Mouse (Mus musculus) forebrain, embryonic 14.5 days (tissue): ENCODE measurements around the gene Rpl10-ps3. TPM values are rescaled to one million over a fixed set of nuclear protein-coding genes. Genes with fewer than 3 reads are reported as not detected.

Experiments used
- ATAC-seq: fragments of 200-750 bp; cut with Nextera tagmentation; 2 replicates; pipeline ENCODE4 v1.8.0; 2017; ENCODE audit warnings: mild to moderate bottlenecking, moderate library complexity
- DNase-seq: peaks from one replicate; pipeline ENCODE4 v3.0.0-alpha.2; 2015; ENCODE audit warnings: low spot score
- H3K27ac ChIP-seq: fragments of 300-500 bp; sonication (generic); 2 replicates; pipeline ENCODE4 v1.5.1; 2014; ENCODE audit warnings: low read depth, mild to moderate bottlenecking, control low read depth, low read length, moderate library complexity
- H3K27me3 ChIP-seq: fragments of 300-500 bp; sonication (generic); replicated peaks from 2 replicates; pipeline ENCODE4 v1.6.1; 2014; ENCODE audit warnings: low read length, control low read depth, mixed read lengths; ENCODE audit not compliant: control insufficient read depth, insufficient read depth
- H3K36me3 ChIP-seq: fragments of 300-500 bp; sonication (generic); 2 replicates; pipeline ENCODE4 v1.6.1; 2014; ENCODE audit warnings: low read length, control low read depth; ENCODE audit not compliant: control insufficient read depth, insufficient read depth
- H3K4me1 ChIP-seq: fragments of 300-500 bp; sonication (generic); 2 replicates; pipeline ENCODE4 v1.6.1; 2014; ENCODE audit warnings: antibody characterized with exemption, low read length, control low read depth; ENCODE audit not compliant: control insufficient read depth, insufficient read depth
- H3K4me2 ChIP-seq: fragments of 300-500 bp; sonication (generic); 2 replicates; pipeline ENCODE4 v1.6.1; 2014; ENCODE audit warnings: mild to moderate bottlenecking, control low read depth, low read length
- H3K4me3 ChIP-seq: fragments of 300-500 bp; sonication (generic); 2 replicates; pipeline ENCODE4 v1.5.1; 2014; ENCODE audit warnings: low read depth, low read length, control low read depth
- H3K9ac ChIP-seq: fragments of 300-500 bp; sonication (generic); 2 replicates; pipeline ENCODE4 v1.6.1; 2014; ENCODE audit warnings: mild to moderate bottlenecking, low read length, control low read depth, moderate library complexity
- H3K9me3 ChIP-seq: fragments of 300-500 bp; sonication (generic); replicated peaks from 2 replicates; pipeline ENCODE4 v1.6.1; 2016; ENCODE audit warnings: low read length, control low read depth, mixed read lengths; ENCODE audit not compliant: control insufficient read depth
- WGBS: fragments of 180-500 bp; shearing (Covaris S2); extraction: QIAGEN DNeasy Blood & Tissue Kit; methylation state at CpG from one replicate; pipeline ENCODE4 v1.1.7; 2014; 5-methylcytosine and 5-hydroxymethylcytosine counted together
- polyA plus RNA-seq: library from polyadenylated mRNA; unstranded; fragments of >200 nt; fragmentation: Nextera tagmentation; extraction: Ambion mirVana; gene quantifications from 2 replicates; pipeline ENCODE4 v1.2.1, GENCODE M21; 2014

Gene Rpl10-ps3
- polyA plus RNA-seq, 1 experiment from 2014 or later = 189 TPM

DNA sequence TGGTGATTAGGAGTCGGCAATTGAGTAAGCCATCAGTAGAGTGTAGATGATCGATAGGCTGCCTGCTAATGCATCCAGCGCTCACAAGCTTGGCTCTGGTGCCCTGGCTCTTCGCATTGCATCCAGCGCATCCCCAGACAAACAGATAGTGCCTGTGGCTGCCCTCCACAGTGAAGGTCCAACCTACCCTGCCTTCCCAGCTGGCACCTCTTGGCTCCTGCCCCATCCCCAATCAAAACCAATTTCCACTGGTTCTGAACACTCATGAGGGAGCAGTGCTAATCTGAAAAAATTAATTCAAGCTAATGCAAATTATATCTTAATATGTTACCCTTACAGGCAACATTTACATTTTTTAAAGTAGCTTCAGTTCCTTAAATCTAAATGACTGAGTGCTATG, 25.3 kb downstream of the Rpl10-ps3 start:
- ATAC-seq (no peak), DNase-seq (no peak)
- no peak overlapping the region for H3K9ac ChIP-seq
- no peak overlapping the region for H3K27ac ChIP-seq
- no peak overlapping the region for H3K4me3 ChIP-seq
- H3K9me3 ChIP-seq = no peaks in the 10 kb centered on the region
- H3K36me3 ChIP-seq = no peaks in the 10 kb centered on the region
- H3K4me2 ChIP-seq = no peak overlapping the region
- H3K27me3 ChIP-seq = no peaks in the 10 kb centered on the region
- H3K4me1 ChIP-seq = no peaks in the 10 kb centered on the region
- 97% methylated on average over 5 of the region's 5 CpGs for WGBS

DNA sequence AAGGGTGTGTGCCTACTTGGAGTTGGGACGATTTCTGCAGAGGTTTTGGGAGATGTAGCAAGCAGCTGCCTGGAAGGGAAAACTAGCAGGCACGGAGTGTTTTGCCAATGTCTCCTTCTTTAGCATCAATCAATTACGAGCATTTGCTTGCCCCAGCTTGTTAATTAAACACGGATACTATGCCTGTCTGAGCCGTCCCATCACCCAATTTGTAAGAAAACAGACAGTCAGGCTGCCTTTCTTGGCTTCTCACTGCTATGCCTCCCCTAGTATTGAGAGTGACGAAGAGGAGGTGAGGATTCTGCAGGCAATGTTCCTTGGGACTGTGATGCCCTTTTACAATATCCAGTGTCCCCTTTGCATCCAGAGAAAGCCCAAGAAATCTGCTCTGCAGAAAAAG, 27.5 kb downstream of the Rpl10-ps3 start:
- Histone ChIP-seq H3K4me3 (no peak overlapping the region), H3K27ac (no peak overlapping the region), H3K4me2 (no peak overlapping the region), H3K27me3 (no peaks in the 10 kb centered on the region), H3K9ac (no peak overlapping the region), H3K9me3 (no peaks in the 10 kb centered on the region), H3K36me3 (no peaks in the 10 kb centered on the region), H3K4me1 (no peaks in the 10 kb centered on the region)
- WGBS = 46% methylated on average over 6 of the region's 6 CpGs
- no peak for ATAC-seq
- DNase-seq = peak; percentile 42

DNA sequence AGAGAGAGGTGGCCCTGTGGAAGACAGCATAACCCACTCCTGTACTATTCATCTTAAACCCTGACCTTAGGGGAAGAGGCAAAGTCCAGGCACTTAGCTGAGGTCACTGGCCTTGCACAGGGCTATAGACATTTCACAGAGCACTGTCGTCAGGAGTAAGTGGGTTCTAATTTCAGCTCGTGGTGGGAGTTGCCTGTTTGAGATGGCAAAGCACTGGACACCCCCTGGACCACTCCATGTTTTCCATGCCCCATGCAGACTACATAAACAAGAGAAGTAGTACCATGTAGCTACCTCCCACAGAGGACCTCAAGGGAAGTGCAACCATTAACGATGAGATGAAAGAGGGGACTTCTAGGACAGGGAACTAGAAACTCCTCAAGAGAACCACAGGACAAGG, 29.1 kb downstream of the Rpl10-ps3 start:
- DNase-seq (no peak), ATAC-seq (no peak)
- H3K9me3 ChIP-seq = no peaks in the 10 kb centered on the region
- no peak overlapping the region for H3K4me3 ChIP-seq
- no peak overlapping the region for H3K27ac ChIP-seq
- H3K4me2 ChIP-seq = no peak overlapping the region
- H3K36me3 ChIP-seq = no peaks in the 10 kb centered on the region
- 57% methylated on average over 3 of the region's 3 CpGs for WGBS
- peaks cover 5% of the 10 kb centered on the region; the same call in 1 of the 2 replicates for H3K4me1 ChIP-seq
- no peak overlapping the region for H3K9ac ChIP-seq
- H3K27me3 ChIP-seq = no peaks in the 10 kb centered on the region

DNA sequence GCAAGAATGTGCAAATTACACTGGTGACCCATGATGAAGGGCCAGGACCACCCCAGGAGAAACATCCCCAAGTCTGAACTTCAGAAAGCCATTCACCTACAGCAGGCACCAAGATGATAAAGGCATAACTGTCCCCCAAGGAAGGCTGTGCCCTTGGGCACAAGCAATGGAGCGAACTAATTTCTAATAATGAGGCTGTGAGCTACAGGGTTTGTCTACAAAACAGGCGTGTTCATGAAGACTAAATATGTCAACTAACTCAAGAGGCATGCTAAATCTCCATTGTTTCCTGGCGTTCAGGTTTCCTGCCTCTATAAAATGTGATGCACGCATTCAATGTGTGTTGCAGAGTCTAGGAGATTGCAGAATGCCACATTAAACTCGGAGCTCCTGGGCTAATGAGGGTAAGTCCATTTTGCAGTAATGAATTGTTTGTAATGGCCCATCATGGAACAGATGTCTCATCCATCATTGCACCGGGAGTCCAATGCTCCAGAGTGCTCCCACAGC, 33.7 kb downstream of the Rpl10-ps3 start:
- no peak for ATAC-seq
- no peaks in the 10 kb centered on the region for H3K36me3 ChIP-seq
- H3K27ac ChIP-seq = no peak overlapping the region
- H3K4me2 ChIP-seq = no peak overlapping the region
- no peak overlapping the region for H3K4me3 ChIP-seq
- no peak for DNase-seq
- no peaks in the 10 kb centered on the region for H3K27me3 ChIP-seq
- peaks cover 7% of the 10 kb centered on the region for H3K4me1 ChIP-seq
- H3K9ac ChIP-seq = no peak overlapping the region
- 42% methylated on average over 6 of the region's 6 CpGs for WGBS
- H3K9me3 ChIP-seq = no peaks in the 10 kb centered on the region

DNA sequence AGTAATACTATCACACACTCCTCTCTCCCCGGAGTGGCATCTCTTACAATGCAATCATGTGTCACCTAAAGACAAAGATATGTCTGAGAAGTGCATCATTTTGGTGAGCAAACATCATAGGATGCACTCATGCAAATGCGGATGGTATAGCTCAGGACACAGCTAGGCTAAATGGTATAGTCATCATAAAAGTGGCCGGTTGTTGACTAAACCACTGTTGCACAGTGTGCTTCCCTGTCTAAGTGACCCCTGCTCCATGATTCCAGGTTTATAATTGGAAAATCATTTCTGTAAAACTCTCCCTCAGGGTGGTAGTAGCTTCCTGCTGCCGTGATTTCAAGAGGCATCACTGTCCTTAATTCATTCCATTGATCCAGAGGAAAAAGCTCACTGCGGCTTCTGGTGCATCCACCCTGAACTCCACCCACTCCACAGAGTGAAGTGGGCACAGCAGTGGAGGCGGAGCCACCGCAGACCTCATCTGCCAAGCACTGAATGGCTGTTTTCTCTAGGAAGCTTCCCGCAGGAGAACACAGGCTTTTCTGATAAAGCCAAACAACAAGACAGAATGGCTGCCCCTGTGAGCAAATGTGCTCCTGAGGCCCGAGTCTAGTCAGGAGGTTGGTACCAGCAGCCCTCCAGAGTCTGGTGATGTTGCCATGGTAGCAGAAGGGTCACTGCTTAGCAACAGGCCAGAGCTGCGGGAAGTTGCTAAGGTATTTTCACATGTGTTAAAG, 38.9 kb downstream of the Rpl10-ps3 start:
- Histone ChIP-seq H3K27me3 (no peaks in the 10 kb centered on the region), H3K9me3 (no peaks in the 10 kb centered on the region), H3K4me3 (no peak overlapping the region), H3K9ac (no peak overlapping the region), H3K27ac (peak overlapping the region; percentile 72), H3K36me3 (no peaks in the 10 kb centered on the region), H3K4me1 (peaks cover 10% of the 10 kb centered on the region), H3K4me2 (peak overlapping the region; percentile 12; the same call in 1 of the 2 replicates)
- WGBS = 51% methylated on average over 10 of the region's 10 CpGs
- peak; percentile 78 for DNase-seq
- ATAC-seq = peak; percentile 85

DNA sequence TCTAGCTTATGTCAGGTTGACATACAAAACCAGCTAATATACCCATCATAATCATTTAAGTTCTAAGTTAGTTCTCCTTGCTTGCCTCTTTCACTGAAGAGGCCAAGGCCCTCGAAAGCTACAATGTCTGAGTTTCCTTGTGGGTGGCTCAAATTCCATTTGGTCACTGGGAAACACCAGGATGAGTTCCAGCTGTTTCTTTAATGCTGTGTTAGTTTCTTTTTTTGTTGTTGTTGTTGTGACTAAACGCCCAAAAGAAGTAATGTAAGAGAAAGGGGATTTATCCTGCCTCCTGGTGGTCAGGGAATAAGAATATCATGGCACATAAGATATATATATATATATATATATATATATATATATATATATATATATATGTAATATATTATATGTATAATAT, 39.7 kb downstream of the Rpl10-ps3 start:
- DNase-seq = no peak
- no peak for ATAC-seq
- WGBS = 72% methylated on average over 2 of the region's 2 CpGs
- H3K4me2 ChIP-seq = no peak overlapping the region
- peaks cover 10% of the 10 kb centered on the region for H3K4me1 ChIP-seq
- H3K27ac ChIP-seq = no peak overlapping the region
- H3K9ac ChIP-seq = no peak overlapping the region
- no peaks in the 10 kb centered on the region for H3K9me3 ChIP-seq
- H3K4me3 ChIP-seq = no peak overlapping the region
- H3K27me3 ChIP-seq = no peaks in the 10 kb centered on the region
- no peaks in the 10 kb centered on the region for H3K36me3 ChIP-seq

DNA sequence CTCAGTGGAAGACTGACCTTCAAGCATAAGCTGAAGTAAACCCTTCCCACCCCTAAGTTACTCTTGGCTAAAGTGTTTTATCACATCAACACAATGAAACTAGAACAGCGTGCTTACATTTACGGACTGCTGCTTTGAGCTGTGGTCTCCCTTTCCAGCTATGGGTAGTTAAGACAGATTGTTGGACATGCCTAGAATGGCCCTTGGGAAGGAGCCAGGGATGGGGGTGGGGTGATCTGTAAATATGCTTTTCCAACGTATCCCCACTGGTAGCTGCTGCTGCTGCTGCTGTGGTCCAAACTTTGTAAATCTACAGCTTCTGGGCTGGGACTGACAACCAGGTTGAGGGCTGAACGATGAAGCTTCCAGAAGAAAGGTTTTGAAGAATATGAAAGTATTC, 40.8 kb downstream of the Rpl10-ps3 start:
- no peak for DNase-seq

DNA sequence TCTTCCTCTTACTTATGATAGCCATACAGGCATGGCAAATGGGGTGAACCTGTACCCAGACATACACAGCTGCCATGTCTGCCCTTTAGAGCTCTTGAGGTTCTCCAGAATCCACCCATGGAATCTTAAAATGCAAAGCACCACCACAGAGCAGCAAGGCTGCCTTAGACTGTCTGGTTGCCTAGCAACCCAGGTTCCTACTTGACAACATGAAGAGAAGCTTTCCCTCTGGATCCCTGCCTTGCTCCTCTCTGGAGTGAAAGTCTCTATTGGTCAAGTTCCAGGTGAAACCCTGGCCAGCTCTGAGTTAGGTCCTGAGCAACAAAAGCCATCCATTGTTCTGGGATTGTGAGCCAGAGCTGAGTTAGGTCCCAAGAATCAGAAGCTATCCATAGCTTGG, 43.0 kb downstream of the Rpl10-ps3 start:
- peaks cover 10% of the 10 kb centered on the region for H3K4me1 ChIP-seq
- no peak overlapping the region for H3K4me2 ChIP-seq
- no peaks in the 10 kb centered on the region for H3K27me3 ChIP-seq
- H3K27ac ChIP-seq = no peak overlapping the region
- ATAC-seq (no peak), DNase-seq (peak; percentile 75)
- H3K9me3 ChIP-seq = no peaks in the 10 kb centered on the region
- H3K4me3 ChIP-seq = no peak overlapping the region
- H3K9ac ChIP-seq = no peak overlapping the region
- H3K36me3 ChIP-seq = no peaks in the 10 kb centered on the region

More for the DNA sequence above, 40.8 kb downstream of the Rpl10-ps3 start:
- Histone ChIP-seq H3K4me3 (no peak overlapping the region), H3K36me3 (no peaks in the 10 kb centered on the region), H3K9me3 (no peaks in the 10 kb centered on the region), H3K4me1 (peaks cover 10% of the 10 kb centered on the region), H3K27ac (no peak overlapping the region), H3K9ac (no peak overlapping the region), H3K27me3 (no peaks in the 10 kb centered on the region), H3K4me2 (no peak overlapping the region)
- 82% methylated on average over 4 of the region's 4 CpGs for WGBS
- ATAC-seq = no peak

DNA sequence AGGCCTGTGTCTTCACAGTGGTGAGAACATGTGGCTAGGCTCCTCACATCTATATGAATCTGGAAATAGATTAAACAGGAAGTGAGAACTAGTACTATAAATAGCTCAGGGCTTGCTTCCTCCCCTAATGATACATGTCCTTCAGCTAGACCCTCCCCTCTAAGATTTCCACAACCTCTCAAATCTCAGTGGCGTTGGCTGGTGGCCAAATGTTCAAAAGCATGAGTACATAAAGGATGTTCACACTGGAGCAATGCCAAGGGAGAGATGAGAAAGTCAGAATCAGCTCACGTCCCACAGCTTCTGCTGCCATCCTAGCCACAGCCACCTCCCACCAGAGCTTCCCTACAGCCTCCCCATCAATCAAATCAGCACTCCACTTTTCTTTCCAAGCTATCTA, 46.4 kb downstream of the Rpl10-ps3 start:
- Histone ChIP-seq H3K9ac (no peak overlapping the region), H3K4me1 (no peaks in the 10 kb centered on the region), H3K27ac (no peak overlapping the region), H3K27me3 (no peaks in the 10 kb centered on the region), H3K36me3 (no peaks in the 10 kb centered on the region), H3K4me3 (no peak overlapping the region), H3K9me3 (0 out of 2 replicates have a peak, but pooled peaks cover 4% of the 10 kb centered on the region), H3K4me2 (no peak overlapping the region)
- 64% methylated on average over 2 of the region's 2 CpGs for WGBS
- peak; percentile 51 for DNase-seq
- no peak for ATAC-seq
